Mouse (Mus musculus) testis, adult 2 months (tissue): ENCODE results near the gene Pcdh8.

Source experiments
- CTCF ChIP-seq: fragments of 200-500 bp; IDR thresholded peaks from 2 replicates; pipeline ENCODE4 v1.5.1; 2012; ENCODE audit warnings: low read depth, mild to moderate bottlenecking, inconsistent platforms, low read length, moderate library complexity; ENCODE audit not compliant: control insufficient read depth, insufficient read depth, insufficient replicate concordance
- POLR2A ChIP-seq: fragments of 200-500 bp; IDR thresholded peaks from 2 replicates; pipeline ENCODE4 v1.6.1; 2012; ENCODE audit warnings: low read depth, mild to moderate bottlenecking, inconsistent platforms, low read length, moderate library complexity; ENCODE audit not compliant: control insufficient read depth

DNA sequence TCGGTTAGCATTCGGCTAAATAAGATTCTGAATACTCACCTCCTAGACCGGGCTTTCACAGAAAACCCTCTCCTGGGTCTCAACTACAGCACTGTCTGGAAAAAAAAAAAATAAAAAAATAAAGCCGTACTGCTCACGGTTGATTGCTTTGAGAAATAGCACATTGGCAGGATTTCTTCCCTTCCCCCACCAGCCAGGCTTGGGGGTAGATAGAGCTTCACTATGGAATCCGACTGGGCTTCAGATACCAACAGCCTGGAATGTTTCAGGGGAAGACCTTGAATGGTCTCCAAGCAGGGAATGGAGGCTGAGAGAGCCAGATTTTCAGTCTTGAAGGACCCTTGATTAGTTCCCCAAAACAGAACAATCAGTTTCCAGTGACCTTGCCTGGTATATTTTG lies 34.3 kb downstream of the Pcdh8 start:
- no peak for TF ChIP-seq CTCF
- no peak for TF ChIP-seq POLR2A
